Mouse (Mus musculus): ENCODE results near the gene Pet117. TPM values are rescaled to one million over a fixed set of nuclear protein-coding genes. Genes with fewer than 3 reads are reported as not detected.

The Pet117 gene
- polyA plus RNA-seq, 1 experiment from 2014 or later = 2.9 TPM

DNA sequence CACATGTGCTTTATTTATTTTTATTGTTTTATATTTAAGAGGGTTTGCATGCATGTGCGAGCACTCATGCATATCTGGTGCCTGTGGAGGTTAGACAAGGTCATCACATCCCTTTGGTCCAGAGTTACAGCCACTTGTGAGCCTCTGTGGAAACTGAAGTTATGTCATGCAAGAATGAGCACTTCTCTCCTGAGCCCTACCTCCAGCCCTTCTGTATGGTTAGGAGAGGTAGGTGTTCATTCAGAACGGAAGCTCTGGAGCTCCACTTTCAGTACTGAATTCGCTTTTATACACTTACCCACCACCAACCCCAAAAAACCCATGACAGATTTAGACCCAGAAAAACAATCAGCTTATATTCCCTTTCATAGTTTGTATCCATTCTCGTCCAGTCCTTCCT, 2.8 kb downstream of the Pet117 start:
- no peak for ATAC-seq (replicated peaks; ENCODE audit: extremely low read depth, insufficient read depth, low FRiP score)
- Histone ChIP-seq H3K4me3 (ENCODE audit: low read length) (no peak overlapping the region), H3K4me1 (ENCODE audit: control insufficient read depth, insufficient read depth, low read length) (peaks cover 13% of the 10 kb centered on the region), H3K4me2 (ENCODE audit: low read depth, low read length) (no peak overlapping the region), H3K9ac (ENCODE audit: low read length) (no peak overlapping the region), H3K27me3 (ENCODE audit: control insufficient read depth, insufficient read depth, low read length) (no peaks in the 10 kb centered on the region), H3K36me3 (ENCODE audit: control insufficient read depth, insufficient read depth) (peaks cover 28% of the 10 kb centered on the region), H3K9me3 (replicated peaks; ENCODE audit: control insufficient read depth, low read length) (no peaks in the 10 kb centered on the region), H3K27ac (ENCODE audit: low read length) (no peak overlapping the region)
- 78% methylated on average over 4 of the region's 4 CpGs for WGBS

GRCm38 (mm10) chr2:144373063-144373462, 4.3 kb downstream of the Pet117 start:
- ATAC-seq (replicated peaks; ENCODE audit: extremely low read depth, insufficient read depth, low FRiP score) = no peak
- WGBS = 93% methylated on average over 9 of the region's 9 CpGs
- peaks cover 40% of the 10 kb centered on the region for H3K36me3 ChIP-seq (ENCODE audit: control insufficient read depth, insufficient read depth)
- no peaks in the 10 kb centered on the region for H3K9me3 ChIP-seq (replicated peaks; ENCODE audit: control insufficient read depth, low read length)
- H3K4me3 ChIP-seq (ENCODE audit: low read length) = no peak overlapping the region
- no peak overlapping the region for H3K9ac ChIP-seq (ENCODE audit: low read length)
- H3K27me3 ChIP-seq (ENCODE audit: control insufficient read depth, insufficient read depth, low read length) = no peaks in the 10 kb centered on the region
- peaks cover 13% of the 10 kb centered on the region for H3K4me1 ChIP-seq (ENCODE audit: control insufficient read depth, insufficient read depth, low read length)
- H3K4me2 ChIP-seq (ENCODE audit: low read depth, low read length) = no peak overlapping the region
- H3K27ac ChIP-seq (ENCODE audit: low read length) = no peak overlapping the region

- peaks cover 57% of the 10 kb centered on the region for H3K36me3 ChIP-seq (ENCODE audit: control insufficient read depth, insufficient read depth)
- ATAC-seq (replicated peaks; ENCODE audit: extremely low read depth, insufficient read depth, low FRiP score) = no peak
- no peak overlapping the region for H3K4me2 ChIP-seq (ENCODE audit: low read depth, low read length)
- H3K4me3 ChIP-seq (ENCODE audit: low read length) = no peak overlapping the region
- H3K4me1 ChIP-seq (ENCODE audit: control insufficient read depth, insufficient read depth, low read length) = peaks cover 12% of the 10 kb centered on the region
- 81% methylated on average over 10 of the region's 10 CpGs for WGBS
- H3K27ac ChIP-seq (ENCODE audit: low read length) = no peak overlapping the region
- no peak overlapping the region for H3K9ac ChIP-seq (ENCODE audit: low read length)
- no peaks in the 10 kb centered on the region for H3K27me3 ChIP-seq (ENCODE audit: control insufficient read depth, insufficient read depth, low read length)
- no peaks in the 10 kb centered on the region for H3K9me3 ChIP-seq (replicated peaks; ENCODE audit: control insufficient read depth, low read length)
Observed at GRCm38 (mm10) chr2:144375063-144375703, 6.4 kb downstream of the Pet117 start.

- ATAC-seq (replicated peaks; ENCODE audit: extremely low read depth, insufficient read depth, low FRiP score) = no peak
- H3K9me3 ChIP-seq (replicated peaks; ENCODE audit: control insufficient read depth, low read length) = no peaks in the 10 kb centered on the region
- H3K9ac ChIP-seq (ENCODE audit: low read length) = no peak overlapping the region
- H3K4me2 ChIP-seq (ENCODE audit: low read depth, low read length) = no peak overlapping the region
- H3K27me3 ChIP-seq (ENCODE audit: control insufficient read depth, insufficient read depth, low read length) = no peaks in the 10 kb centered on the region
- H3K4me1 ChIP-seq (ENCODE audit: control insufficient read depth, insufficient read depth, low read length) = peaks cover 13% of the 10 kb centered on the region
- H3K36me3 ChIP-seq (ENCODE audit: control insufficient read depth, insufficient read depth) = peaks cover 61% of the 10 kb centered on the region
- H3K4me3 ChIP-seq (ENCODE audit: low read length) = no peak overlapping the region
- WGBS = 70% methylated on average over 3 of the region's 3 CpGs
- H3K27ac ChIP-seq (ENCODE audit: low read length) = peak overlapping the region; percentile 50; the same call in 1 of the 2 replicates
Observed at GRCm38 (mm10) chr2:144381293-144381692, 12.5 kb downstream of the Pet117 start.

DNA sequence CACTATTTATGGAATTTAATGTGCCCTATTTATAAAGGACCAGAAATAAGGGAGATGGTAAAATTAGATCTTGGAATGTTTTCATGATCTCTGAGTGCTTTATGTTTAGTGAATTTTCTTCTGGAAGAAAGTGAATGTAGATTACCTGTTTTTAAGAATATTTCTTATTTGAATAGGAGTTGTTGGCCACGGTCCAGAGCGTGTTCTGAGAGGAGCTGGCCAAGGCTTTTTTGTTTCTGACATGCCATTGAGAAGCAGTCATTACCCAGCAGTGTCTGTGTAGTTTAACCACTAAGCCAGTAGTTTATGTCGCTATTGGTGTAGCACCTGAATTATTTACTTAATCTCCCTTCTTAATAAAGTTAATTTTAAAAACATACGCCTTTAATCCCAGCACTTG, 12.9 kb downstream of the Pet117 start:
- ATAC-seq (replicated peaks; ENCODE audit: extremely low read depth, insufficient read depth, low FRiP score) = no peak
- no peak overlapping the region for H3K4me3 ChIP-seq (ENCODE audit: low read length)
- H3K27me3 ChIP-seq (ENCODE audit: control insufficient read depth, insufficient read depth, low read length) = no peaks in the 10 kb centered on the region
- no peaks in the 10 kb centered on the region for H3K9me3 ChIP-seq (replicated peaks; ENCODE audit: control insufficient read depth, low read length)
- 84% methylated on average over 4 of the region's 4 CpGs for WGBS
- no peak overlapping the region for H3K27ac ChIP-seq (ENCODE audit: low read length)
- H3K36me3 ChIP-seq (ENCODE audit: control insufficient read depth, insufficient read depth) = peaks cover 59% of the 10 kb centered on the region
- peaks cover 14% of the 10 kb centered on the region for H3K4me1 ChIP-seq (ENCODE audit: control insufficient read depth, insufficient read depth, low read length)
- no peak overlapping the region for H3K4me2 ChIP-seq (ENCODE audit: low read depth, low read length)
- no peak overlapping the region for H3K9ac ChIP-seq (ENCODE audit: low read length)

- H3K27me3 ChIP-seq (ENCODE audit: control insufficient read depth, insufficient read depth, low read length) = no peaks in the 10 kb centered on the region
- no peak overlapping the region for H3K4me3 ChIP-seq (ENCODE audit: low read length)
- no peak overlapping the region for H3K4me2 ChIP-seq (ENCODE audit: low read depth, low read length)
- no peak overlapping the region for H3K9ac ChIP-seq (ENCODE audit: low read length)
- 77% methylated on average over 7 of the region's 7 CpGs for WGBS
- no peaks in the 10 kb centered on the region for H3K9me3 ChIP-seq (replicated peaks; ENCODE audit: control insufficient read depth, low read length)
- H3K4me1 ChIP-seq (ENCODE audit: control insufficient read depth, insufficient read depth, low read length) = peaks cover 16% of the 10 kb centered on the region
- no peak overlapping the region for H3K27ac ChIP-seq (ENCODE audit: low read length)
- peaks cover 52% of the 10 kb centered on the region for H3K36me3 ChIP-seq (ENCODE audit: control insufficient read depth, insufficient read depth)
- no peak for ATAC-seq (replicated peaks; ENCODE audit: extremely low read depth, insufficient read depth, low FRiP score)
Observed at GRCm38 (mm10) chr2:144382624-144383138, 13.9 kb downstream of the Pet117 start.

GRCm38 (mm10) chr2:144386296-144386695, 17.5 kb downstream of the Pet117 start:
- Histone ChIP-seq H3K4me3 (ENCODE audit: low read length) (no peak overlapping the region), H3K27ac (ENCODE audit: low read length) (no peak overlapping the region; the same call in 1 of the 2 replicates), H3K4me1 (ENCODE audit: control insufficient read depth, insufficient read depth, low read length) (peaks cover 9% of the 10 kb centered on the region), H3K9ac (ENCODE audit: low read length) (no peak overlapping the region), H3K36me3 (ENCODE audit: control insufficient read depth, insufficient read depth) (peaks cover 53% of the 10 kb centered on the region), H3K4me2 (ENCODE audit: low read depth, low read length) (no peak overlapping the region), H3K27me3 (ENCODE audit: control insufficient read depth, insufficient read depth, low read length) (no peaks in the 10 kb centered on the region), H3K9me3 (replicated peaks; ENCODE audit: control insufficient read depth, low read length) (0 out of 2 replicates have a peak, but pooled peaks cover 3% of the 10 kb centered on the region)
- 0 out of 2 replicates have a peak, but pooled peaks have one; percentile 25 for ATAC-seq (replicated peaks; ENCODE audit: extremely low read depth, insufficient read depth, low FRiP score)
- 43% methylated on average over 2 of the region's 2 CpGs for WGBS

- Histone ChIP-seq H3K9me3 (replicated peaks; ENCODE audit: control insufficient read depth, low read length) (0 out of 2 replicates have a peak, but pooled peaks cover 3% of the 10 kb centered on the region), H3K36me3 (ENCODE audit: control insufficient read depth, insufficient read depth) (peaks cover 50% of the 10 kb centered on the region), H3K27me3 (ENCODE audit: control insufficient read depth, insufficient read depth, low read length) (no peaks in the 10 kb centered on the region), H3K4me3 (ENCODE audit: low read length) (no peak overlapping the region), H3K4me2 (ENCODE audit: low read depth, low read length) (no peak overlapping the region), H3K9ac (ENCODE audit: low read length) (no peak overlapping the region), H3K27ac (ENCODE audit: low read length) (no peak overlapping the region), H3K4me1 (ENCODE audit: control insufficient read depth, insufficient read depth, low read length) (peaks cover 8% of the 10 kb centered on the region)
- 53% methylated on average over 3 of the region's 3 CpGs for WGBS
- ATAC-seq (replicated peaks; ENCODE audit: extremely low read depth, insufficient read depth, low FRiP score) = no peak
Observed at GRCm38 (mm10) chr2:144388416-144388815, 19.6 kb downstream of the Pet117 start.

GRCm38 (mm10) chr2:144399531-144399930, 30.7 kb downstream of the Pet117 start:
- Histone ChIP-seq H3K4me2 (ENCODE audit: low read depth, low read length) (no peak overlapping the region), H3K4me3 (ENCODE audit: low read length) (no peak overlapping the region), H3K27me3 (ENCODE audit: control insufficient read depth, insufficient read depth, low read length) (no peaks in the 10 kb centered on the region), H3K9me3 (replicated peaks; ENCODE audit: control insufficient read depth, low read length) (no peaks in the 10 kb centered on the region; the same call in 1 of the 2 replicates), H3K27ac (ENCODE audit: low read length) (peak overlapping the region; percentile 29; the same call in 1 of the 2 replicates), H3K36me3 (ENCODE audit: control insufficient read depth, insufficient read depth) (peaks cover 64% of the 10 kb centered on the region), H3K9ac (ENCODE audit: low read length) (no peak overlapping the region), H3K4me1 (ENCODE audit: control insufficient read depth, insufficient read depth, low read length) (no peaks in the 10 kb centered on the region)
- ATAC-seq (replicated peaks; ENCODE audit: extremely low read depth, insufficient read depth, low FRiP score) = no peak
- 90% methylated on average over 4 of the region's 4 CpGs for WGBS

Measured in heart, embryonic 16.5 days (tissue).